Mouse (Mus musculus): ENCODE data around the gene Rufy1.
"Not testable (repeated sequence)": the region's sequence is repeated elsewhere in the genome, so short reads cannot be mapped to it uniquely, and the experiment has no call there.

Gene Rufy1

DNA sequence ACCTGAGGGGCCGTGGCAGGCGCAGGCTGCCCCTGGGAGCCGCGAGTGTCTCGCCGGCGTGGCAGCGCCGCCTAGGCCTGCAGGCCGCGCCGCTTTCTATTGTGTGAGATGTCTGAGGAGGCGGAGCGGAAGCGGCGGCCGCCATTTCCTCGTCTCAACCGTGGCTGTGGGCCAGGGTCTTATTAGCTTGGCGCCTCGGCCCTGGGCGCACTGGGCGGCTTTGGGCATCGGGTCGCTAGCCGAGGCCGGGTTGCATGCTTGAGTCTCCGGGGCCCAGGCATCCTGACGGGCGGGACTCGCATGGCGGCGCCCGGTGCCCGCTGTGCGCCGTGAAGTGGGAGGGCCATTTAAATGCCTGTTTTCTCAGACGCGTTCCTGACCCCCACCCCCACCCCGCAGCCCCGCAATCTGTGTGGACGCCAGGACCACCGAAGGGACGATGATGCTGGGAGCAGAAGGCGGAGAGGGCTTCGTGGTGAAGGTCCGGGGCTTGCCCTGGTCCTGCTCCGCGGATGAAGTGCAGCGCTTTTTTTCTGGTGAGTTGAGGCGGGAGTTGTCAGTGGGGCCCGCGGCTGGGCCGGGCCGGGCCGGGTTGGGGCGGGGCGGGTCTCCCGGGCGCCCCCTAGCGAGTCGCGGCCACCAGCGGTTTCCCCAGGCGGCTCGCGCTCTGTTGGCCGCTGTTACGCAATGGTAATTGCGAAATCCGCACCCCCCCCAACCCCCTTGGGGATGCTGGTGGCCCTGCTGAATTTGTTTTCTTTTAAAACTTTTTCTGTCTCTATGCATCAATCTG is 52.8 kb downstream of the Rufy1 start:
- peak; percentile 91 for DNase-seq (ENCODE audit: inconsistent ontology term)

DNA sequence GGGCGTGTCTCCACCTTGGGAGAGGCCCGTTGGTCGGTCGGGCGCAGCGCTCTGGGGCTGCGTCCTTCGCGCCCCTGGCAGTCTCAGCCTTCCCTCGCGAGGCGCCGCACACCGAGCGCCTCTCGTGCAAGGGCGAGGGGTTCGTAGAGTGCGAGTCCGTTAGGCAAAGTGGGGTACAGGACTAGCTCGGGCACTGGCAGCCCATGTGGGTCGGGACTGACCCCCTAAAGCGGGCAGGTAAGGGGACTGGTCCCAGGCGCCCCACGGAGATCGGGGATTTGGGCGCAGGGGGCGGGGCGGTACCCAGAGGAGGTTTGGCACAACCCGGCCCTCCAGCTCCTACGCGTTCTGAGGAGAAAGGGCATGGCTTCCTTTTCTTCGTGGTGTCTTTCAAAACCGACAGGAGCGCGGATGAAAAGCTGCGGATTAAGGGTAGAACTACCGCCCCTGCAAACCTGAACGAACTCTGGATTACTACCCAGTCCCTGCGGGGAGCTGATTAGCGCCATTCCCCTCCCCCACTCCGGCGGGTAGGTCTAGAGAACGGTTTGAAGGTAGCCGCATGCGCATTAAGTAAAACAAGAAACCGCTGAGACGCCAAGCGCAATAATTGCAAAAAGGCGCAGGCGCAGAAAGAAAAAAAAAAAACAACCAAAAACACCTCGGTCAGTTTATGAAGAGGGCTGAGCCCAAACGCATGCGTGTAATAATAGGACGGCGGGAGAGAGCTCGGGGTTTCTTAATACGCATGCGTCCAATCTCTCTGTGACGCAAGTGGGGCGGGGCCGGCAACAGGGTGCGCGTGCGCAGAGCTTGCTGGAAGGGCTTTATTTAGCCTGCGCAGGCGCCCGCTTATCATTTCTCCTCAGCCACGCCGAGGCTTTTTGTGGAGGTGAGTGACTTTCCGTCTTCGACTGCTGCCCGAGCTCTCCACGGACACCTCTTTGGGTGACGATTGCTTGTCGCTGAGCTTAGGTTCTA is 53.7 kb downstream of the Rufy1 start, which contains the start of gene Hnrnph1:
Hnrnph1 (plus strand) TSS at position 80 of the 981 bp plus-strand sequence.
- peak; percentile 99 for DNase-seq (ENCODE audit: inconsistent ontology term)

GRCm38 (mm10) chr11:50376156-50376790 is 54.7 kb downstream of the Rufy1 start:
- DNase-seq (ENCODE audit: inconsistent ontology term) = no peak

GRCm38 (mm10) chr11:50375421-50375820 is 55.5 kb downstream of the Rufy1 start:
- no peak for DNase-seq (ENCODE audit: inconsistent ontology term)

GRCm38 (mm10) chr11:50374286-50375015 is 56.5 kb downstream of the Rufy1 start:
- DNase-seq (ENCODE audit: inconsistent ontology term) = no peak

GRCm38 (mm10) chr11:50373621-50374020 is 57.3 kb downstream of the Rufy1 start:
- no peak for DNase-seq (ENCODE audit: inconsistent ontology term)

- no peak for DNase-seq (ENCODE audit: inconsistent ontology term)
Observed at GRCm38 (mm10) chr11:50373086-50373485, 57.8 kb downstream of the Rufy1 start.

- no peak for DNase-seq (ENCODE audit: inconsistent ontology term)
Observed at GRCm38 (mm10) chr11:50371911-50372310, 59.0 kb downstream of the Rufy1 start.

DNA sequence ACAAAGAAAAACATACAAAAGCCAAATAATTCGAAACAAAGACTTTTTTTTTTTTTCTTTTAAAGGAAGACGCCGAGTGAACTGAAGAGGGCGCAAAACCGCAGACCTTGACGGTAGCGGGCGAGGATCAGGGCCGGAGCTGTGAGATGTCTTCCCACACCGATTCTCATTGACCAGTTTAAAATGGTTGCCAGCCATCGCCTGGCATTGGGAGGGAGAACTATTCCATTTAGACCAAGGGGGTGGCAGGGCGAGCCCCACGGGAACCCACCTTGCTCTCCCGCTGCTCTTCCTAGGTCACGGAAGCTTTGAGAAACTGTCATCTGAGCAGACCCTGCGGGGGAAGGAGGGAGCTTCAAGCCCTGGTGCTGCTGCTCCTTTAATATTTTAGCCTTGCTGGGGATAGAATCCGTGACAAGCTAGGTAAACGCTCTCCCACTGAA is 59.5 kb downstream of the Rufy1 start:
- peak; percentile 48 for DNase-seq (ENCODE audit: inconsistent ontology term)

- no peak for DNase-seq (ENCODE audit: inconsistent ontology term)
Observed at GRCm38 (mm10) chr11:50370969-50371368, 60.0 kb downstream of the Rufy1 start.

GRCm38 (mm10) chr11:50369360-50369911 is 61.5 kb downstream of the Rufy1 start:
- peak; percentile 77 for DNase-seq (ENCODE audit: inconsistent ontology term)

GRCm38 (mm10) chr11:50367531-50367930 is 63.4 kb downstream of the Rufy1 start:
- no peak for DNase-seq (ENCODE audit: inconsistent ontology term)

- DNase-seq (ENCODE audit: inconsistent ontology term) = no peak
Observed at GRCm38 (mm10) chr11:50365322-50365721, 65.6 kb downstream of the Rufy1 start.

DNA sequence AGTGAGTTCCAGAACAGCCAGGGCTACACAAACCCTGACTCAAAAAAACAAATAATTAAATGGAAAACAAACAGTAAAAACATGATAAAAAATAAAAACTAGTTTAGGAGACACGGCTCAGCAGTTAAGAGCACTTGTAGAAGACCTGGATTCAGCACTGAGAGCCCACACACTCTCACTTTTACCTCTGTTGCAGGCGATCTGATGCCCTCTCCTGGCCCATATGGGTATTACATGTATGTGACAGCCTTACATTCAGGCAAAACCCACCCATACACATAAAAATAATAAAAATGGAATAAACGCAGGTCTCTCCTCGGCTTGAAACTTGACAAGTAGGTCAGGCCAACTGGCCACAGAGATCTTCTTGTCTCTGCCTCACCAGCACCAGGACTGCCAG is 66.4 kb downstream of the Rufy1 start:
- DNase-seq (ENCODE audit: inconsistent ontology term) = peak; percentile 39

DNA sequence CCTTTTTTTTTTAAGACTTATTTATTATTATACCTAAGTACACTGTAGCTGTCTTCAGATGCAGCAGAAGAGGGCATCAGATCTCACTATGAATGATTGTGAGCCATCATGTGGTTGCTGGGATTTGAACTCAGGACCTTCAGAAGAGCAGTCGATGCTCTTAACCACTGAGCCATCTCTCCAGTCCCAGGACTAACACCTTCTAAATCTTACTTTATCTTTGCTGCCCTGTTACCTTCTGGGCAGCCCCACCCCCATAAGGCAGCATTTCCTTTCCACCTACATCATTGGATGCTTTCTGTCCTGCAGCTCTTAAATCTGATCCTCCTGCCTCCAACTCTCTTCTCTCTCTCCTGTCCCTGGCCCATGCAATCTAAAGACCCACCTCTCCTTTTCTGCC is 69.6 kb downstream of the Rufy1 start:
- not testable (repeated sequence) for DNase-seq (ENCODE audit: inconsistent ontology term)

GRCm38 (mm10) chr11:50358950-50359861 is 71.7 kb downstream of the Rufy1 start:
- peak; percentile 49 for DNase-seq (ENCODE audit: inconsistent ontology term)

DNA sequence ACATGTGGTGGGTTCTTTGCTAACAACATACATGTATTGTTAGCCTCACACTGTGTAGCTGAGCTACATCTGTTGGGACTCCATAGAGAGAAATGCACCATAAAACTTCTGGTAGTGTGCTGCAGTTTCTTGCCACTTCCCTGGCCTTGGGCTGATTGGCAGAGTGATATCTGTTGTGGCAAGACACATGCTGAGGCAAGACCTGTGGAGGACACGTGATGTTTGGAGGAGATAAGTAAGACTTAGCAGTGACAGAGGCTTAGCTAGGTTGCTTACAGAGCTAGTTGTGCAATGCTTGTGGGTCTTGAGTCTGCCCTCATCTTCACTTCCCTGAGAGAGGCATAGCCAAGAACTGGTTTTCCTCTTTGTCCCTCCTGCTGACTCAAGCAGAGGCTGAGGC is 75.5 kb downstream of the Rufy1 start:
- no peak for DNase-seq (ENCODE audit: inconsistent ontology term)

DNA sequence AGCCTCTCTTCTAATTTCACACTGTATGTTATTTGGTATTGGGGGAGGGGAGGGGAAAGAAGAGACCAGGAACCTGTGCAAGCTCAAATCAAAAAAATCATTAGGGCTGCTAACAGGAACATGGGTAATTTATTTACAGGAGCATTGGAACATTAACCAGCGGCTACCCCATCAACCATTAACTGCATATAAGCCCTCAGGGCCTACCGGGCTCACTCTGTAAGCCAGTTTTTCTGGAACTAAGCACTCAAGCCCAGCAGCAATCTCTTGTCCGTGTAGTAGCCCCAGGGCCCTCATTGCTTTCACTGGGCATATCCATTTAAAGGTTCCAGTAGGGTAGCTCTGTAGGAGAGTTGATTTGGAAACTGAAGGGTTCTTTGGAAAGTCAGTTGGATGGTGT is 76.1 kb downstream of the Rufy1 start:
- no peak for DNase-seq (ENCODE audit: inconsistent ontology term)

- DNase-seq (ENCODE audit: inconsistent ontology term) = no peak
Observed at GRCm38 (mm10) chr11:50354162-50354561, 76.8 kb downstream of the Rufy1 start, which contains the start of gene Cby3. Cby3 (plus strand) TSS chr11:50354462.

DNA sequence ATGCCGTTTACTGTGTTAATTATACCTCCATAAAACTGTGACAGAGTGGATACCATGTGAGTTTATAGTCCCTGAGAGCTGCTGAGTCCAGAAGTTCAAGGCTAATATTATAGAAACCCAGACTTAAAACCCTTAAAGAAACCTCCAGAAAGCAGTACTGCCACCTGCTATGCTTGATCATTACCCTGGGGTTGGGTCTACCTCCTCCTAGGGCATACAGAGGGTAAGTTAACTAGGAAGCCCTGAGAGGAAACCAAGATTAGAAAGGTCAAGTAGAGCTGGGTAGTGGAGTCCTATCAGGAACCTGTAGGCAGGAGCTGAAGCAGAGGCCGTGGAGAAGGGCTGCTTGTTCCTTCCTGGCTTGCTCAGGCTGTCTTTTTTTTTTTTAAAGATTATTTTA is 78.7 kb downstream of the Rufy1 start:
- no peak for DNase-seq (ENCODE audit: inconsistent ontology term)
